ENCODE assay signal across 9 mouse cellular contexts in the genomic region with DNA sequence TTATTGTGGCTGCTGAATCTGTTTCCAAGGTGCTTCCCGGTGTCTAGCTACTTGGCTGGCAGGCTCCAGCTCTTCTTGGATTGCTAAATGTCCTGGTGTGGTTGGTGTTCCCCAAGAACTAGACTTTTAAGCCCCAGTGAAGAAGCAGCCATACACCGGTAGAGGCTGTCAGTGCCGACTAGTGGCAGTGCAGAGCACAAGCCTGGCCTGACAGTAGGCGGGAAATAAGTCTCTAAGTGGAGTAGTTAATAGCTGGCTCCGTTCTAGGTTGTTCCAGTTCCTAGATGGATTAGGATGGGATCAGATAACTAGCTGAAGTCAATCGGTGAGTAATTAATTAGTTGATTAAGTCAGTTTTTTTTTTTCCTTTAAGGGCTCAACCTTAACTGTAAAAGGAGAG. TPM values are rescaled to one million over a fixed set of nuclear protein-coding genes. Genes with fewer than 3 reads are reported as not detected.
A peak's percentile ranks its signal among the peaks of the same experiment; 100 is the strongest.
DNase-seq lines count a peak whose midpoint lies in the region; ATAC-seq and TF ChIP-seq lines count a peak whose summit lies in the region.
"Had no signal": no experiment of that assay in that cellular context is flagged by ENCODE, and none has a peak within 500 bp of the region (broad histone marks: within the 10 kb centered on the region; RNA-seq: fewer than 3 reads in every experiment).

No protein-coding gene starts in this region.

- intact Hi-C loops in left cerebral cortex, adult 2 months (cut with DNase I) = no loop called here

- 38% methylated on average over 6 of the region's 6 CpGs for WGBS in kidney, postnatal 0 days

- H3K9me3 ChIP-seq in kidney, postnatal 0 days (replicated peaks; ENCODE audit: low read length) = no peaks in the 10 kb centered on the region
- H3K9me3 ChIP-seq: lung, embryonic 15.5 days had no signal

- ATAC-seq in kidney, postnatal 0 days (replicated peaks; ENCODE audit: low FRiP score, low read depth) = no peak

- no peaks in the 10 kb centered on the region for H3K27me3 ChIP-seq in kidney, postnatal 0 days (ENCODE audit: insufficient read depth, low read length)
- H3K27me3 ChIP-seq: lung, embryonic 15.5 days had no signal

- DNase-seq in cerebellum, postnatal 36 days = peak; percentile 22 to 35
- DNase-seq in cerebellum, adult 9-10 months = no peak
- DNase-seq in left cerebral cortex, adult 2 months (ENCODE audit: extremely low spot score in 1 of 2, low spot score in 2 of 2) = no peak
- no peak for DNase-seq in left cerebral cortex, adult 8-10 months (ENCODE audit: low spot score in 2 of 2)
- peak; percentile 53 for DNase-seq in T-cell, adult 2 months (ENCODE audit: low spot score)
- peak; percentile 70 for DNase-seq in kidney, postnatal 0 days (ENCODE audit: low spot score)
- peak; percentile 29 to 31 for DNase-seq in natural killer cell, adult 2 months (ENCODE audit: low spot score in 2 of 2)
- DNase-seq in ovary, adult 18-20 months (ENCODE audit: low spot score) = no peak

- H3K27ac ChIP-seq in left cerebral cortex, adult 2 months = no peak overlapping the region
- 0 out of 2 replicates have a peak overlapping the region, but pooled peaks have one; percentile 25 for H3K27ac ChIP-seq in kidney, postnatal 0 days
- H3K27ac ChIP-seq: lung, embryonic 15.5 days had no signal

- peaks cover 27% of the 10 kb centered on the region for H3K4me1 ChIP-seq in kidney, postnatal 0 days (replicated peaks; ENCODE audit: insufficient read depth, low read length)

- no peak overlapping the region for H3K4me3 ChIP-seq in left cerebral cortex, adult 2 months
- H3K4me3 ChIP-seq in kidney, postnatal 0 days (replicated peaks; ENCODE audit: low read depth, low read length) = no peak overlapping the region
- H3K4me3 ChIP-seq: lung, embryonic 15.5 days had no signal

- peak; percentile 71 for TF ChIP-seq CTCF in left cerebral cortex, adult 2 months (IDR thresholded peaks at IDR 0.05)
- peak; percentile 67 for TF ChIP-seq CTCF in kidney, postnatal 0 days (IDR thresholded peaks at IDR 0.05; ENCODE audit: low read depth)

- peaks cover 10% of the 10 kb centered on the region; the same call in 1 of the 2 replicates for H3K36me3 ChIP-seq in kidney, postnatal 0 days (ENCODE audit: insufficient read depth, low read length)

- H3K4me2 ChIP-seq in kidney, postnatal 0 days (ENCODE audit: low read length) = peak overlapping the region; percentile 30

- H3K9ac ChIP-seq in kidney, postnatal 0 days (ENCODE audit: low read depth, low read length) = no peak overlapping the region
- H3K9ac ChIP-seq: lung, embryonic 15.5 days had no signal

RNA-seq across cellular contexts. Expression of a gene that starts 3.9 kb away (rescaled TPM):
- total RNA-seq in left cerebral cortex, adult 2 months (2021) = 10 to 100 TPM in 1 of 2 experiments, 1 to 10 TPM in 1; 9.8 to 12.2 TPM
- 10 to 100 TPM; 10.3 to 12.4 (median 11.7) TPM for total RNA-seq in left cerebral cortex, adult 8-10 months (2022)
- polyA plus RNA-seq in kidney, postnatal 0 days (2015; fragmentation: Nextera tagmentation; extraction: Ambion mirVana) = 13.0 and 13.7 TPM in 2 replicates

RNA-seq across cellular contexts. Expression of a gene that starts 40.3 kb away (rescaled TPM):
- total RNA-seq in left cerebral cortex, adult 2 months (2021) = 10 to 100 TPM; 38.2 to 39.2 TPM
- 10 to 100 TPM; 32.3 to 39.3 (median 38.0) TPM for total RNA-seq in left cerebral cortex, adult 8-10 months (2022)
- 45.4 and 47.1 TPM in 2 replicates for polyA plus RNA-seq in kidney, postnatal 0 days (2015; fragmentation: Nextera tagmentation; extraction: Ambion mirVana)

RNA-seq across cellular contexts. Expression of a gene that starts 40.4 kb away (rescaled TPM):
- 10 to 100 TPM; 21.0 to 21.8 TPM for total RNA-seq in left cerebral cortex, adult 2 months (2021)
- total RNA-seq in left cerebral cortex, adult 8-10 months (2022) = 10 to 100 TPM; 21.3 to 24.1 (median 22.7) TPM
- 17.1 and 19.2 TPM in 2 replicates for polyA plus RNA-seq in kidney, postnatal 0 days (2015; fragmentation: Nextera tagmentation; extraction: Ambion mirVana)

Comparison
In these comparisons a context has a peak if more than half of its experiments do, and no peak if none do; other contexts are left out.
1. DNase-seq: peak in cerebellum, postnatal 36 days (2 of 2), T-cell, adult 2 months (single experiment), kidney, postnatal 0 days (single experiment) and natural killer cell, adult 2 months (2 of 2); none in cerebellum, adult 9-10 months (single experiment), left cerebral cortex, adult 2 months (0 of 2), left cerebral cortex, adult 8-10 months (0 of 2) and ovary, adult 18-20 months (single experiment).